Mouse (Mus musculus) hindbrain, embryonic 14.5 days (tissue): Measurements from ENCODE around the gene Art1. TPM values are rescaled to one million over a fixed set of nuclear protein-coding genes. Genes with fewer than 3 reads are reported as not detected.

ENCODE experiments used
- ATAC-seq: fragments of 200-750 bp; cut with Nextera tagmentation; 2 replicates; pipeline ENCODE4 v1.8.0; 2017; ENCODE audit warnings: moderate number of reproducible peaks, mild to moderate bottlenecking, moderate TSS enrichment, moderate library complexity; ENCODE audit not compliant: low FRiP score
- DNase-seq: peaks from one replicate; pipeline ENCODE4 v3.0.0-alpha.2; 2015; ENCODE audit warnings: low spot score
- H3K27ac ChIP-seq: fragments of 300-500 bp; sonication (generic); 2 replicates; pipeline ENCODE4 v1.5.1; 2014; ENCODE audit warnings: mild to moderate bottlenecking, moderate library complexity
- H3K27me3 ChIP-seq: fragments of 300-500 bp; sonication (generic); 2 replicates; pipeline ENCODE4 v1.6.1; 2014; ENCODE audit warnings: mild to moderate bottlenecking, low read length, mixed read lengths; ENCODE audit not compliant: control insufficient read depth, insufficient read depth
- H3K36me3 ChIP-seq: fragments of 300-500 bp; sonication (generic); replicated peaks from 2 replicates; pipeline ENCODE4 v1.6.1; 2014; ENCODE audit not compliant: control insufficient read depth, insufficient read depth
- H3K4me1 ChIP-seq: fragments of 300-500 bp; sonication (generic); replicated peaks from 2 replicates; pipeline ENCODE4 v1.6.1; 2014; ENCODE audit warnings: antibody characterized with exemption, low read length, mixed read lengths; ENCODE audit not compliant: control insufficient read depth, insufficient read depth
- H3K4me2 ChIP-seq: fragments of 300-500 bp; sonication (generic); replicated peaks from 2 replicates; pipeline ENCODE4 v1.6.1; 2014; ENCODE audit warnings: mild to moderate bottlenecking, moderate library complexity
- H3K4me3 ChIP-seq: fragments of 300-500 bp; sonication (generic); replicated peaks from 2 replicates; pipeline ENCODE4 v1.5.1; 2014; ENCODE audit warnings: mild to moderate bottlenecking, low read length
- H3K9ac ChIP-seq: fragments of 300-500 bp; sonication (generic); 2 replicates; pipeline ENCODE4 v1.6.1; 2014
- H3K9me3 ChIP-seq: fragments of 300-500 bp; sonication (generic); 2 replicates; pipeline ENCODE4 v1.6.1; 2016; ENCODE audit warnings: low read length; ENCODE audit not compliant: control insufficient read depth
- WGBS: fragments of 180-500 bp; shearing (Covaris S2); extraction: QIAGEN DNeasy Blood & Tissue Kit; methylation state at CpG from one replicate; pipeline ENCODE4 v1.1.7; 2014; 5-methylcytosine and 5-hydroxymethylcytosine counted together
- polyA plus RNA-seq: library from polyadenylated mRNA; unstranded; fragments of >200 nt; fragmentation: Nextera tagmentation; extraction: Ambion mirVana; gene quantifications from 2 replicates; pipeline ENCODE4 v1.2.1, GENCODE M21; 2014

Gene Art1
- polyA plus RNA-seq, 1 experiment from 2014 or later = 0.29 TPM

GRCm38 (mm10) chr7:102103555-102103954 lies 2.0 kb downstream of the Art1 start:
- WGBS = 80% methylated on average over 2 of the region's 2 CpGs
- H3K27me3 ChIP-seq = no peaks in the 10 kb centered on the region
- no peak overlapping the region for H3K9ac ChIP-seq
- no peak overlapping the region for H3K4me2 ChIP-seq
- H3K36me3 ChIP-seq = no peaks in the 10 kb centered on the region
- ATAC-seq (no peak), DNase-seq (no peak)
- H3K4me1 ChIP-seq = peaks cover 5% of the 10 kb centered on the region
- no peak overlapping the region for H3K4me3 ChIP-seq
- H3K27ac ChIP-seq = no peak overlapping the region
- H3K9me3 ChIP-seq = no peaks in the 10 kb centered on the region

- Histone ChIP-seq H3K4me1 (peaks cover 5% of the 10 kb centered on the region), H3K27me3 (no peaks in the 10 kb centered on the region), H3K9me3 (no peaks in the 10 kb centered on the region), H3K9ac (no peak overlapping the region), H3K36me3 (no peaks in the 10 kb centered on the region), H3K27ac (no peak overlapping the region), H3K4me2 (no peak overlapping the region), H3K4me3 (no peak overlapping the region)
- DNase-seq (no peak), ATAC-seq (no peak)
- 66% methylated on average over 5 of the region's 5 CpGs for WGBS
Measured at GRCm38 (mm10) chr7:102104126-102104525, 2.6 kb downstream of the Art1 start.

- peak overlapping the region; percentile 14 for H3K4me3 ChIP-seq
- WGBS = 21% methylated on average over 23 of the region's 23 CpGs
- no peak overlapping the region; the same call in 1 of the 2 replicates for H3K9ac ChIP-seq
- H3K27me3 ChIP-seq = no peaks in the 10 kb centered on the region
- no peaks in the 10 kb centered on the region for H3K4me1 ChIP-seq
- H3K36me3 ChIP-seq = no peaks in the 10 kb centered on the region
- H3K27ac ChIP-seq = no peak overlapping the region
- DNase-seq = no peak
- peak; percentile 18; the same call in 1 of the 2 replicates for ATAC-seq
- peak overlapping the region; percentile 43 for H3K4me2 ChIP-seq
- no peaks in the 10 kb centered on the region for H3K9me3 ChIP-seq
Measured at GRCm38 (mm10) chr7:102106700-102107141, 5.2 kb downstream of the Art1 start.

GRCm38 (mm10) chr7:102108206-102108605 lies 6.7 kb downstream of the Art1 start:
- Histone ChIP-seq H3K4me3 (no peak overlapping the region), H3K27ac (no peak overlapping the region), H3K4me2 (no peak overlapping the region), H3K9ac (no peak overlapping the region), H3K27me3 (no peaks in the 10 kb centered on the region), H3K4me1 (no peaks in the 10 kb centered on the region), H3K36me3 (no peaks in the 10 kb centered on the region), H3K9me3 (no peaks in the 10 kb centered on the region)
- ATAC-seq = no peak
- DNase-seq = no peak
- 96% methylated on average over 1 of the region's 1 CpGs for WGBS

- DNase-seq (no peak), ATAC-seq (no peak)
- Histone ChIP-seq H3K27ac (no peak within 1 kb of the TSS), H3K27me3 (no peaks in the 10 kb centered on the region), H3K36me3 (no peaks in the 10 kb centered on the region), H3K9ac (no peak within 1 kb of the TSS), H3K9me3 (no peaks in the 10 kb centered on the region), H3K4me1 (no peaks in the 10 kb centered on the region), H3K4me3 (no peak within 1 kb of the TSS), H3K4me2 (no peak within 1 kb of the TSS)
- WGBS = 78% methylated on average over 7 of the region's 7 CpGs
Measured at GRCm38 (mm10) chr7:102109171-102109570, 7.6 kb downstream of the Art1 start, which contains the start of gene Art5. Art5 (minus strand) TSS chr7:102109489.

- H3K27me3 ChIP-seq = no peaks in the 10 kb centered on the region
- no peaks in the 10 kb centered on the region for H3K4me1 ChIP-seq
- no peak overlapping the region for H3K9ac ChIP-seq
- H3K36me3 ChIP-seq = no peaks in the 10 kb centered on the region
- no peak overlapping the region for H3K4me2 ChIP-seq
- no peak overlapping the region for H3K4me3 ChIP-seq
- ATAC-seq (no peak), DNase-seq (no peak)
- 86% methylated on average over 4 of the region's 4 CpGs for WGBS
- no peak overlapping the region for H3K27ac ChIP-seq
- H3K9me3 ChIP-seq = no peaks in the 10 kb centered on the region
Measured at GRCm38 (mm10) chr7:102109746-102110145, 8.2 kb downstream of the Art1 start.

GRCm38 (mm10) chr7:102113151-102113729 lies 11.7 kb downstream of the Art1 start:
- DNase-seq (no peak), ATAC-seq (no peak)
- Histone ChIP-seq H3K9ac (no peak overlapping the region), H3K27ac (no peak overlapping the region), H3K4me3 (no peak overlapping the region), H3K4me2 (no peak overlapping the region), H3K27me3 (no peaks in the 10 kb centered on the region), H3K36me3 (peaks cover 2% of the 10 kb centered on the region; the same call in 1 of the 2 replicates), H3K9me3 (no peaks in the 10 kb centered on the region), H3K4me1 (no peaks in the 10 kb centered on the region)
- 78% methylated on average over 45 of the region's 45 CpGs for WGBS

GRCm38 (mm10) chr7:102116579-102117331 lies 15.2 kb downstream of the Art1 start, which contains the start of gene Chrna10:
Chrna10 (minus strand) TSS chr7:102116828.
- Histone ChIP-seq H3K9me3 (no peaks in the 10 kb centered on the region), H3K4me2 (no peak within 1 kb of the TSS), H3K4me1 (no peaks in the 10 kb centered on the region), H3K27me3 (no peaks in the 10 kb centered on the region), H3K9ac (no peak within 1 kb of the TSS), H3K36me3 (peaks cover 37% of the 10 kb centered on the region), H3K4me3 (no peak within 1 kb of the TSS), H3K27ac (no peak within 1 kb of the TSS)
- peak; percentile 27; the same call in 1 of the 2 replicates for ATAC-seq
- no peak for DNase-seq
- WGBS = 56% methylated on average over 7 of the region's 7 CpGs

GRCm38 (mm10) chr7:102117382-102117781 lies 15.8 kb downstream of the Art1 start:
- Histone ChIP-seq H3K27me3 (no peaks in the 10 kb centered on the region), H3K36me3 (peaks cover 43% of the 10 kb centered on the region), H3K9ac (no peak overlapping the region), H3K4me2 (no peak overlapping the region), H3K4me1 (no peaks in the 10 kb centered on the region), H3K27ac (no peak overlapping the region), H3K4me3 (no peak overlapping the region), H3K9me3 (no peaks in the 10 kb centered on the region)
- DNase-seq (no peak), ATAC-seq (no peak)
- WGBS = 70% methylated on average over 6 of the region's 6 CpGs
